Mouse (Mus musculus) E14TG2a.4 (cell line): ENCODE measurements around the gene Nr6a1.

Experiments used
- H3K27me3 ChIP-seq: 2 replicates; pipeline ENCODE4 v1.6.1; 2014; ENCODE audit warnings: low read length, control low read depth; ENCODE audit not compliant: insufficient read depth
- H3K36me3 ChIP-seq: 2 replicates; pipeline ENCODE4 v1.6.1; 2014; ENCODE audit warnings: low read length, control low read depth; ENCODE audit not compliant: insufficient read depth
- H3K4me1 ChIP-seq: replicated peaks from 2 replicates; pipeline ENCODE4 v1.6.1; 2014; ENCODE audit warnings: low read depth, low read length, control low read depth
- H3K4me3 ChIP-seq: replicated peaks from 2 replicates; pipeline ENCODE4 v1.5.1; 2014; ENCODE audit warnings: mild to moderate bottlenecking, low read length
- H3K9me3 ChIP-seq: 2 replicates; pipeline ENCODE4 v1.6.1; 2014; ENCODE audit warnings: low read length, control low read depth
- CTCF ChIP-seq: conservative IDR thresholded peaks from 2 replicates; pipeline ENCODE4 v1.5.1; 2014; ENCODE audit warnings: low read length
- NANOG ChIP-seq: IDR thresholded peaks from 2 replicates; pipeline ENCODE4 v1.6.1; 2014; ENCODE audit warnings: borderline replicate concordance, low read length, mixed read lengths
- POU5F1 ChIP-seq: IDR thresholded peaks from 2 replicates; pipeline ENCODE4 v1.6.1; 2014; ENCODE audit warnings: low read length, borderline replicate concordance

Nr6a1 gene

DNA sequence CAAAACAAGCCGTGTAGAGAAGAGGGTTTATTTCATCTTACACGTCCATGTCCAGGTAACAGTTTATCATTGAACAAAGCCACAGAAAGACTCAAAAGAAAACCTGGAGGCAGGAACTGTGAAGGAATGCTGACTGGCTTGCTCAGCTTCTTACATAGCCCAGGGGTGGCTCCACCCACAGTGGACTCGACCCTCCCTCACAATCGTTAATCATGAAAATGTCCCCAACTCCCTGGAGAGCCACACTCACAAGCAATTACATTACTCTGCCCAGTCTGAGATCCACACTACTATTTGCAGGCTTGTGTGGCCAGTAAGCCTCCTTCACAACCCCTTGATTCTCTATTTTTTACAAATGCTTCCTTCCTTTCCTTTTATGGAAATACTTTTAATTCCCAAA lies 36.7 kb upstream of the Nr6a1 start:
- Histone ChIP-seq H3K9me3 (no peaks in the 10 kb centered on the region), H3K36me3 (no peaks in the 10 kb centered on the region), H3K4me1 (peaks cover 8% of the 10 kb centered on the region), H3K4me3 (no peak overlapping the region), H3K27me3 (no peaks in the 10 kb centered on the region; the same call in none of the 2 replicates)
- TF ChIP-seq NANOG, result no peak
- no peak for TF ChIP-seq POU5F1
- no peak for TF ChIP-seq CTCF

GRCm38 (mm10) chr2:38957671-38958223 lies 30.3 kb upstream of the Nr6a1 start:
- Histone ChIP-seq H3K4me3 (no peak overlapping the region), H3K27me3 (no peaks in the 10 kb centered on the region; the same call in 1 of the 2 replicates), H3K36me3 (no peaks in the 10 kb centered on the region), H3K4me1 (no peaks in the 10 kb centered on the region), H3K9me3 (peaks cover 47% of the 10 kb centered on the region)
- TF ChIP-seq POU5F1, result no peak
- TF ChIP-seq CTCF, result no peak

- no peaks in the 10 kb centered on the region for H3K27me3 ChIP-seq
- no peaks in the 10 kb centered on the region for H3K36me3 ChIP-seq
- no peak for TF ChIP-seq NANOG
- no peak for TF ChIP-seq POU5F1
- TF ChIP-seq CTCF, result no peak
- H3K4me3 ChIP-seq, result no peak overlapping the region
- H3K9me3 ChIP-seq, result peaks cover 47% of the 10 kb centered on the region
- H3K4me1 ChIP-seq, result no peaks in the 10 kb centered on the region
Measured at GRCm38 (mm10) chr2:38956062-38956461, 28.6 kb upstream of the Nr6a1 start.

DNA sequence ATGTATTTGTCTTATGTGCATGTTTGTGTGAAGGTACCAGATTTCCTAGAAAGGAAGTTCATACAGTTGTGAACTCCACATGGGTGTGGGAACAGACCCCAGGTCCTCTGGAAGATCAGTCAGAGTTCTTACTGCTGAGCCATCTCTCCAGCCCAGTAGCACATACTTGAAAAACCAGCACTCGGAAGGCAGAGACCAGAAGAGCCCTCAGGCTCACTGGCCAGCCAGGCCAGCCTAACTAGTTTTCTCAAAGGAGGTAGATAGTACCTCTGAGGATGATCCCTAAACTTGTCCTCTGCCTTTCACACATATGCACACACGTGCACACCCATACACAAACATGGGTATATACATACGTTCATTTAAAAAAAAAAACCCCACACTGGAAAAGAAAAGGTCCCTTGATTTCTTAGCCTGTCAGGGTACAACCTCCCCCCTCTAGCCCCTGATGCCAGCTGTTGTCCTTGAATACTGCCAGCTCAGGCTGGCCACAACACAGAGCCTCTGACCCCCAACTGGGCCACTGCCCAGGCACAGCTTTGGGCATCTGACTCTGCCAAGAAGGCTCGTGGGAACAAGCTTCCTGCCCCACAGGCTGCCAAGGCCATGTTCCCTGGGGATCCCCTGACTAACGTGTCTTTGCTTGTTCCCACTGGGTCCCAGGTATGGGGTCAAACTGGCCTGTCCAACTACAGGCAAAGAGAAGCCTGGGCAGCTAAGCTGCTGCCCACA lies 25.8 kb upstream of the Nr6a1 start:
- H3K36me3 ChIP-seq, result no peaks in the 10 kb centered on the region
- H3K27me3 ChIP-seq, result 0 out of 2 replicates have a peak, but pooled peaks cover 3% of the 10 kb centered on the region
- no peaks in the 10 kb centered on the region for H3K4me1 ChIP-seq
- peaks cover 47% of the 10 kb centered on the region for H3K9me3 ChIP-seq
- no peak overlapping the region for H3K4me3 ChIP-seq
- TF ChIP-seq CTCF, result no peak
- TF ChIP-seq NANOG, result no peak
- TF ChIP-seq POU5F1, result no peak

DNA sequence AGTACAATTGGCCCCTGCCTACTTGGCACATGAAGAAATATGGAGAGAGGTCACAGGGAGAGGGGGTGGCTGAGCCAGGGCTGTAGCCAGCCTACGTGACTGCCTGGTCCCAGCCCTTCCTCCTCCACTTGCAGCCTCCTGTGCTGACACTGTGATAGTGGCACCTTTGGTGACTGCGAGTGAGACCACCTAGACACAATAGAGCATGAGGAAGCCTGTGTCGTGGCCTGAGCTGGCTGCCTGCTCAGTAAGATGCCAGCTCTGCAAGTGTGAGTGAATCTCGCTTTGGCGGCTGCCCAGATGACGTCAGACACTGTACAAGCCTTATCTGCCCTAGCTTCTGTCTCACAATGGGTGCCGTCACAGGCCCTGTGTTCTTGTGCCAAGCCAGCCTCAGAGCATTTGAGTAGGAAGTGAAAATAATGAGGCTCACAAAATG lies 22.8 kb upstream of the Nr6a1 start:
- H3K4me3 ChIP-seq, result no peak overlapping the region
- peaks cover 23% of the 10 kb centered on the region for H3K9me3 ChIP-seq
- H3K27me3 ChIP-seq, result 0 out of 2 replicates have a peak, but pooled peaks cover 3% of the 10 kb centered on the region
- no peak for TF ChIP-seq NANOG
- TF ChIP-seq POU5F1, result no peak
- TF ChIP-seq CTCF, result no peak
- no peaks in the 10 kb centered on the region for H3K36me3 ChIP-seq
- no peaks in the 10 kb centered on the region for H3K4me1 ChIP-seq

- H3K27me3 ChIP-seq, result 0 out of 2 replicates have a peak, but pooled peaks cover 3% of the 10 kb centered on the region
- peaks cover 16% of the 10 kb centered on the region for H3K4me1 ChIP-seq
- no peak overlapping the region for H3K4me3 ChIP-seq
- H3K9me3 ChIP-seq, result no peaks in the 10 kb centered on the region
- TF ChIP-seq NANOG (no peak), CTCF (no peak), POU5F1 (no peak)
- H3K36me3 ChIP-seq, result no peaks in the 10 kb centered on the region
Measured at GRCm38 (mm10) chr2:38947566-38947965, 20.1 kb upstream of the Nr6a1 start.

DNA sequence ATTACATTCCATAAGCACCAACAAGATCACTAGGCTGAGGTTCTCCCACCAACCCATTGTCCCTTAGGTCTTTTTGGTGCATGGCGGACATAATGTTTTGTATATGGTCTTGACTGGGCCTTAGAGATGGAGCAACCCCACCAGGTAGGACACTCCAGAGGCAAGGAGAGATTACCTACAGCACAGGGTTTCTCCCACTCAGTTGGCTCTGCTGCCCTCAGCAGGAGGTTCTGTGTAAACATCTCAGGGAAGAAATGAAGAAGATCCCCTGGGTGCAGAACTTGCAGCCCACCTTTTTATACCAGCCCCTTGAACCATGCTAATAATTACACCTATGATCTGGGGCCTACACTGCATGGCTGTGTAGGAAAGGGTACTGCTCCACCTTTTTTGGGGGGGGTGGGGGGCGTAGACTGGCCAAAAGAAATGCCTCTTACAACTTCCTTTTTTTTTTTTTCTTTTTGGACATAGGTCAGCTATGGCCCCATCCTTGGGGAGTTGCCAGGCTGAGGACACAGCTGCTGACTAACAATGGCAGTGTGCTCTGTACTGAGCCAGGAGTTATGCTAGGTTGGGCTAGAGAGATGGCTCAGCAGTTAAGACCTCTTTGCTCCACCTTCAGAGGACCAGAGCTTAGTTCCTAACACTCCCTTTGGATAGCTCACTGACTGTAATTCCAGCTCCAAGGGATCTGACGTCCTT lies 17.1 kb upstream of the Nr6a1 start:
- no peak for TF ChIP-seq CTCF
- no peak for TF ChIP-seq POU5F1
- TF ChIP-seq NANOG, result no peak

DNA sequence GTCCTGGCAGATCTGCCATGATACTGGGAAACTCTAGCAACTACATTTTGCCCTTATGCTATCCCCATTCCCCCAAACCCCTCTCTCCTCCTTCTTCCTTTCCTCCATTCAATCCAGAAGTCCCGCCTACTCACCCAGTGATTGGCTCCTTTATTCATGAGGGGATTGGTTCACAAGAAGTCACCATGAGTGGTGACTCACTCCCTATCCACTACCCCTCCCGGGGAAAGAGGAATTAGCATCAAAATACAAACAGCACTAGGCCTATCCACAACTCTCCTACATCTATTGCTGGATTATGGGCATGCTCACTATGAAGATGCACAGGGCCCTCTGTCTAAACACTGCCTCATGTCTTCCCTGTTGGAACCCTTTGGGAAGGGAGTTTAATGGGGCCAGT lies 16.5 kb upstream of the Nr6a1 start:
- TF ChIP-seq NANOG (no peak), CTCF (no peak), POU5F1 (peak; percentile 44; the same call in 1 of the 2 replicates)
- Histone ChIP-seq H3K36me3 (no peaks in the 10 kb centered on the region), H3K4me3 (no peak overlapping the region), H3K4me1 (peaks cover 22% of the 10 kb centered on the region), H3K27me3 (peaks cover 7% of the 10 kb centered on the region; the same call in 1 of the 2 replicates), H3K9me3 (no peaks in the 10 kb centered on the region)

More for the DNA sequence above, 17.1 kb upstream of the Nr6a1 start:
- Histone ChIP-seq H3K36me3 (no peaks in the 10 kb centered on the region), H3K4me3 (no peak overlapping the region), H3K4me1 (peaks cover 22% of the 10 kb centered on the region), H3K9me3 (no peaks in the 10 kb centered on the region), H3K27me3 (peaks cover 7% of the 10 kb centered on the region; the same call in 1 of the 2 replicates)
